In the genomic region with DNA sequence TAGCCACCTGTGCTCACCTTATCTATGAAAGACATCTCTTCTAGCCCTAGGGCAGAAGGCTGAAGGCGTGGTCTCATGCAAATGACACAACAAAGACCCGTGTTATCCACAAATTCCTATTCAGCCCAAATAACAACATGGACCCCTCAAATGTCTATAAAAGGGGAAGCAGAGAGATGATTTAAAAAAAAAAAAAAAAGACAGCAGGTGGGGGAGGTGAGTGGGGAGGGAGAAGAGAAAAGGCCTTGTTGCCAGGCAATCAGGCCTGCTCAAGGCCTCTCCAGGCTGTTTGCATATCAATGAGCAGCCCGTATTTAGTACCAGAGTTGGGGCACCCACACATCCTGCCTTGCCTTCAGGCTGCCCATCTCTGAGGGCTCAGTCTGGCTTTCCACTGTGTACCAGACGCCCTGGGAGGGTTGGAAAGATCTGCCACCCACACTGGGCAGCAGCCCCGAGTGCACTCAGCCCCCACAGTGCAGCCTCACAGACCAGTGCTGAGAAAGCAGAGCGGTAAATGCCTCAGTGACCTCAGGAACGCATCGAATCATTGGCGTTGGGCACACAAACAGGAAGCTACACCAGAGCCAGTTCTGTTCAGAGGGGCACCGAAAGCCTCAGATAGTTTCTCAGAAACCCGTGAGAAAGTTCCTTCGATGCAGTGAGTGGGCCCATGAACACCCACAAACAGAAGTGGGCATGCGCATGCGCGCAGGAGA, we compare ENCODE assay signal across 8 mouse cellular contexts.
DNase-seq lines count a peak whose midpoint lies in the region; ATAC-seq lines count a peak whose summit lies in the region.

No protein-coding gene starts in this region.

- H3K27ac ChIP-seq in forebrain, embryonic 10.5 days, result peak overlapping the region; percentile 71
- H3K27ac ChIP-seq in neural tube, embryonic 14.5 days (ENCODE audit: low read depth, low read length), result 0 out of 2 replicates have a peak overlapping the region, but pooled peaks have one; percentile 17

- no peaks in the 10 kb centered on the region for H3K9me3 ChIP-seq in forebrain, embryonic 10.5 days
- no peaks in the 10 kb centered on the region for H3K9me3 ChIP-seq in neural tube, embryonic 14.5 days (ENCODE audit: control insufficient read depth, low read length)

- H3K27me3 ChIP-seq in forebrain, embryonic 10.5 days (ENCODE audit: poor library complexity, severe bottlenecking), result peaks cover 28% of the 10 kb centered on the region
- H3K27me3 ChIP-seq in neural tube, embryonic 14.5 days (ENCODE audit: control insufficient read depth, insufficient read depth, low read length), result no peaks in the 10 kb centered on the region

- DNase-seq in kidney, adult 11 months, result peak; percentile 34
- no peak for DNase-seq in kidney, adult 9 months
- no peak for DNase-seq in forebrain, embryonic 10.5 days (ENCODE audit: extremely low spot score, low spot score)
- DNase-seq in kidney, postnatal 10 days, result peak; percentile 35
- no peak for DNase-seq in lung, postnatal 14 days
- DNase-seq in liver, result no peak
- no peak for DNase-seq in lung, postnatal 10 days

- no peaks in the 10 kb centered on the region for H3K36me3 ChIP-seq in forebrain, embryonic 10.5 days (replicated peaks)
- no peaks in the 10 kb centered on the region for H3K36me3 ChIP-seq in neural tube, embryonic 14.5 days (ENCODE audit: control insufficient read depth, insufficient read depth, low read length)

- ATAC-seq in neural tube, embryonic 14.5 days (ENCODE audit: low read depth), result peak; percentile 84; the same call in 1 of the 2 replicates

- H3K4me1 ChIP-seq in forebrain, embryonic 10.5 days, result peaks cover 36% of the 10 kb centered on the region
- H3K4me1 ChIP-seq in neural tube, embryonic 14.5 days (ENCODE audit: control insufficient read depth, insufficient read depth, low read length), result no peaks in the 10 kb centered on the region

- no peak overlapping the region for H3K9ac ChIP-seq in neural tube, embryonic 14.5 days (replicated peaks; ENCODE audit: low read depth, low read length)

- no peak overlapping the region for H3K4me2 ChIP-seq in neural tube, embryonic 14.5 days (ENCODE audit: low read depth, low read length)

- 46% methylated on average over 15 of the region's 15 CpGs for WGBS in forebrain, embryonic 10.5 days
- WGBS in neural tube, embryonic 14.5 days, result 39% methylated on average over 15 of the region's 15 CpGs

- H3K4me3 ChIP-seq in forebrain, embryonic 10.5 days, result no peak overlapping the region
- H3K4me3 ChIP-seq in neural tube, embryonic 14.5 days (ENCODE audit: low read depth, low read length), result no peak overlapping the region

Comparison
In these comparisons a context has a peak if more than half of its experiments do, and no peak if none do; other contexts are left out.
1. DNase-seq: peak in kidney, adult 11 months (single experiment) and kidney, postnatal 10 days (single experiment); none in kidney, adult 9 months (single experiment), forebrain, embryonic 10.5 days (single experiment), lung, postnatal 14 days (single experiment), liver (single experiment) and lung, postnatal 10 days (single experiment).